Mouse (Mus musculus) kidney, adult 18-20 months (tissue): ENCODE data around the gene Aldh18a1.

Source experiments
- DNase-seq: peaks from one replicate; pipeline ENCODE4 v3.0.0; 2021

The Aldh18a1 gene

GRCm38 (mm10) chr19:40523431-40524005 lies 64.7 kb downstream of the Aldh18a1 start:
- no peak for DNase-seq

GRCm38 (mm10) chr19:40520403-40520802 lies 67.9 kb downstream of the Aldh18a1 start:
- DNase-seq, result no peak

- no peak for DNase-seq
Measured at GRCm38 (mm10) chr19:40518706-40519105, 69.6 kb downstream of the Aldh18a1 start.

DNA sequence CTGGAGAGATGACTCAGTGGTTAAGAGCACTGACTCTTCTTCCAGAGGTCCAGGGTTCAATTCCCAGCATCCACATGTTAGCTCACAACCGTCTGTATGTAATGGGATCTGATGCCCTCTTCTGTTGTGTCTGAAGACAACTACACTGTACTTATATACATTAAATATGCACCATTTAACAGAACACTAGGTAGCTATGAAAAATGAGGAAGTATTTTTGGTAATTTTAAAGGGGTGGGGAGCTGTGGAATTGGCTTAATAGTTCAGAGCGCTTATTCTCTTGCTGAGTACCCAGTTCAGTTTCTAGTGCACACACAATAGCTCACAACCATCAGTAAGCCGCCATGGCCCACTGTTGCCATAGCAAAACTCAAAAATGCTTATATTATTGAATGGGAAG lies 72.7 kb downstream of the Aldh18a1 start:
- no peak for DNase-seq

DNA sequence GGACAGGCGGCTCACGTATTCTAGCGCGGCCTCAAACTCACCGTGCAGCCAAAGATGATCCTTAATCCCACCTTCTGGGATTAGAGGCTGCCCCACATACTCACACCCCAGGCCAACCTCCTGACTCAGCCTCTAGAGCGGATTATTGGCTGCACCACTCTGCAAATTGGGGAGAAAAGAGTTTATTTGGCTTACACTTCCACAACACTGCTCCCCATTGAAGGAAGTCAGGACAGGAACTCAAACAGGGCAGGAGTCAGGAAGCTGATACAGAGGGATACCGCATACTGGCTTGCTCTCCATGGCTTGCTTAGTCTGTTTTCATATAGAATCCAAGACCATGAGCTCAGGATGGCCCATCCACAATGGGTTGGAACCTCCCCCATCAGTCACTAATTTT lies 73.9 kb downstream of the Aldh18a1 start:
- no peak for DNase-seq

GRCm38 (mm10) chr19:40513632-40514078 lies 74.6 kb downstream of the Aldh18a1 start, which contains the start of gene Sorbs1:
Sorbs1 (minus strand) TSS chr19:40513779.
- peak; percentile 97 for DNase-seq

DNA sequence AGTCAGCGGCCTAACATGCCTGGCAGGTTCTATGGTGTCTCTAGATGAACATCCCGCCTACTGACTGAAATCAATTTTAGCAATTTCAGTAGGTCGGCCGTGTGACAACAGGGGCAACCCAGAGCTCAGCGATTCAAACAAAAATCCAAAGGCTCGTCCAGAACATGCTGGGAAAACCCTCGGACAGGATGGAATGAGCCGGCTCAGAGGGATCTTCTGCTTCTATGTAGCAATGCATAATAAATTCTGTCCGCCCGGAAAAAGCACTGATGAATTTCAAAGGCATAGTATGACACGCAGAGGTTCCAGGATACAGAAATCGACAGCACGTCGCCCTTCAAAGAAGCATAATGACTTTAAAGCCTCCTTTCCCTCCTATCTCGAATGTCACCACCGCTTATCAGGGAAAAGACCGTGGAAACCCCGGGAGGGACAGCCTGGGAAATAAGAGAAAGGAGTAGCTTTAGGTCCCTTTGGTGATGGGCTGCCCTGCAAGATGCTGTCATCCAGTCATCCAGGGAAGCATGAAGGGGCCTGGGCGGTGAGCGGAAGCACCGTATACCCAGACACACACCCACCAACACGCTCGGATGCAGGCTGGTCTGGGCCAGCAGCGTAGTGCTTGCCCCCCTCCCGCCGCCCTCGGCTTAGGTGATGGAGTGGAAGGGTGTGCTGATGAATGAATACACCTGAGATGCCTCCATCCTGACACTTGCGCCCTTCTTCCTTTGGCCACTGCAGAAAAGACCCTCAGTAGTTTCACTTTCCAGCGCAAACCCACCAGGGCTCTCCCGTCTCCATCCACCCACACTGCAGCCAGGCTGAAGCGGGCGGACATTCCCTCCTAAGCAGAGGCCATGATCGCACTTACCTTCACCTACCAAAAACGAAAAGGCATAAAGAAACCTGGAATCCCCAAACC lies 75.5 kb downstream of the Aldh18a1 start:
- DNase-seq, result peak; percentile 32

GRCm38 (mm10) chr19:40511679-40512309 lies 76.5 kb downstream of the Aldh18a1 start:
- DNase-seq, result no peak

DNA sequence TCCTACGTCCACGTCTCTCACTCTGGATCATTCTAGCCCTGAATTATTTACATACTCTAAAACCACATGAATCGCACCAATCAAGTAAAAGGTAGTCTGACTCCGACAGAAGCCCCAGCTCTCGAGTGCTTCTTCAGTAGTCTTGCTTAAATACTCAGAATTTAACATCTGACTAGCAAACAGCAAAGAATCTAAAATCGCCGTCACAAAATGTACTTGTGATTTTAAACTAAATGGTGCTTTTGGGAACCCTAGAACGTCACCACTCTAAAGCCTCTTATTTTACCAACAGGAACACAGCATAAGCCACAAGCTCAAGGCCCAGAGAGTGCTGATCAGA lies 77.2 kb downstream of the Aldh18a1 start:
- no peak for DNase-seq

DNA sequence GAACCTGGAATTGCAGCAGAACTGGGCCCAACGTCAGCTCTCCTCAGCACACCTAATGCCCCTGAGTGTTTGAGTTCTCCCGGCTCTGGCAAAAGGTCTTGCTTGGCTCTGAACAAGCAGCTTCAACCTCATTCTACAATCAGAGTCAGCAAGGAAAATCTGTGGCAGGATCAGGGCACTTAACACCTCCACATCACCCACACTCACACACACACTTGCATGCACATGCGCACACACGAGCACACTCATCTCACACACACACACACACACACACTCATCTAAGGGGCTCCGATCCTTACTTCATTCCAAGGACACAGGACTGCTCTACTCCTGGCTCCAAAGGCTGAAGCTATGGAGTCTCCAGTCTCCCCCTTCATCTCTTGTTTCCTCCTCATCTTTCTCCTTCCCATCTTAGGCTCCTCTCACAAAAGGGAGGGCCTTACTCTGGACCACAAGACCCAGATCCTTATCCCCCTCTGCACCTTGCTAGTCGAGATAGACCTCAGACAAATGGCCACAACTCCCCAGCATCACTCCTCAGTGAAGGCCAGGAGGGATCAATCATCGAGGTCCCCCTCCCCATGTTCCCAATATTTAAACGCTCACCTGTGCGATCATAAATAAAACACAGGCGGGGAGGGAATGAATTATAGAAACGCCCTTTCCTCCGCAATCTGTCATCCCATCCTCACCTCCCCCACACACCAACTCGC lies 77.7 kb downstream of the Aldh18a1 start:
- no peak for DNase-seq

- no peak for DNase-seq
Measured at GRCm38 (mm10) chr19:40509274-40509673, 79.0 kb downstream of the Aldh18a1 start.

DNA sequence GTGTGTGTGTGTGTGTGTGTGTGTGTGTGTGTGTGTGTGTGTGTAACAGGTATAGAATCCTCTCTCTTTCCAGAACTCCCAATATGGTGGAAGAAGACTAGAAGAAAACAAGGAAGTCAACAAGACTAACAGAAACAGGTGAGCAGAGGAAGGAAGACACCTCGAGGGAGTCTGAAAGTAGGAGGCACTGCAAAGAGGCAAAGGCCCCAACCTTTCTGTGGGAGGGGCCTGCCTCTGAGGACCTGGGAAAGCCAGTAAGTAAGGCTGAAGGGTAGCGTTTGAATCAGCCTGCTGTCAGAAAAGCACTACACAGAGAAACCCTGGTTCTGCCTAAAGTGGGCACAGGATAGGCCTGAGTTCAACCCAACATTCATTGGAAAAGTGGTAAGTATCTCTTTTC lies 79.4 kb downstream of the Aldh18a1 start:
- DNase-seq, result no peak

DNA sequence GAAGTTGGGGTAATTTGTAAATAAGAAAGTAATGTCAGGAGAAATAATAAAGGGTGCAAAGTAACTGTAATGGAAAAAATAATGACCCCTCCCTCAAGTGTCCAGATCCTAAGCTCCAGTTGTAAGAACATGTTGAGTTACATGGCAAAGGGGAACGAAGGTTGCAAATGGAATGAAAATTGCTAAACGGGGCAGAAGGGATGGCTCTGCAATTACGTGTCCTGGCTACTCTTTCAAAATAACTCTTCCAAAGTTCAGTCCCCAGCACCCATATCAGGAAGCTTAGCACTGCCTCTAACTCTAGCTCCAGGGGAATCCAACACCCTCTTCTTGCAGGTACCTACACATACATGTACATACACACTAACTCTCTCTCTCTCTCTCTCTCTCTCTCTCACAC lies 81.3 kb downstream of the Aldh18a1 start:
- DNase-seq, result no peak

DNA sequence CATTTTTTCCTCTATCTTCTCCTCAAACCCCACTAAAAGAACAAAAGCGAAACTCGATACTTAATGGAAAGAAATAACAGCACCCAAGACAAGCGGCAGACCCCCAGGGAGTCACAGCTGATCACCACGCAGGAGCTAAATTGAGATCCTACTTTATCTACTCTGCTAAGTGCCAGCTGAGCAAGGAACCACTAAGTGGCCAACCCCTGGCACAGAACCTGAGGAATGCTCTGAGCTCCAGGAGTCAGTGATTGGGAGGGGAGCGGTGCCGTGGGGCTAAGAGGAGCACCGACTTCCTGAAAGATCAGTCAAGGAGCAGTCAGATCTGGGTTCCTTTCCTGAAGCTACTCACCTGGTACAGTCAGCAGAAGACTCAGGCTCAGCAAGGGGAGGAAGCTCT lies 83.9 kb downstream of the Aldh18a1 start:
- DNase-seq, result no peak
